11 mouse cellular contexts compared by ENCODE assay signal in the genomic region with DNA sequence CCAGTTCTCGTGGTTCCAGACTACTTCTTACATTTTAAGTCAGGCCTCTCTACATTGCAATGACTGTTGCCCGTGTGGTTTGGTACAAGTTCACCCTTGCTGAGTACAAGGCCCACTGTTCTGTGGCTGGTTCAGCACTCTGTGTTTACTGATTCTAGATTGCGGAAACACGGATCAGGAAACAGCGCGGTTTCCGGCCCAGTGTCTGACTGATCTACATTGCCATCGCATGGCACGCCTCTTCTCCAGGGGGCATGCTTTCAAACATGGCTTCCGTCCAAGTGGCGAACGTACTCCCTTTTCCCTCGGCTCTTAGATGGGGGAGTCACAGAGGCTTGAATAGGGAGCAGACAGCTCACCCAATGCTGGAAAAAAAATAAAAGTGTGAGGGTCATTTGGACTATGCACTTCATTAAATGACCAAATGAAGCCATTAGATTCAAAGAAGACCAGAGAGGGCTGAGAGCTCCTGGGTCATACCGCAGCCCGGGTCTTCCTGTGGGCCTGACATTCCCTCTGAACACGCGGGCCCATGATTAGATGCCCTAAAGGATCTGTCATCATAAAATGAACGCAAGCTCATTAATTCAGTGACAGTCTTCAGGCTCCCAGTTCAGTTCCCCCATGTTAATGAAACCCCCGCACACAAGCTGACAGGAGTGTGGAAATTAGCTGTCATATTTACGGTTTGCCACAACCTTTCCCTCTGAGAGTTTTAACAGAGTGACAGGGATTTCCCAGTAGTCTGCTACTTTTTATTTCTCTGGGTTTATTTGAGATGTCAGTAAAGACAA.
DNase-seq lines count a peak whose midpoint lies in the region; ATAC-seq and TF ChIP-seq lines count a peak whose summit lies in the region.
"Had no signal": no experiment of that assay in that cellular context is flagged by ENCODE, and none has a peak within 500 bp of the region (broad histone marks: within the 10 kb centered on the region; RNA-seq: fewer than 3 reads in every experiment).

No protein-coding gene starts in this region.

- peaks cover 41% of the 10 kb centered on the region for H3K4me1 ChIP-seq in midbrain, embryonic 13.5 days (replicated peaks)
- no peaks in the 10 kb centered on the region for H3K4me1 ChIP-seq in midbrain, embryonic 11.5 days (ENCODE audit: control insufficient read depth, insufficient read depth, low read length)
- H3K4me1 ChIP-seq: heart, embryonic 10.5 days had no signal

- no peak for TF ChIP-seq POLR2A in brain, embryonic 14.5 days (IDR thresholded peaks at IDR 0.05; ENCODE audit: borderline replicate concordance, extremely low read depth, insufficient read depth, insufficient read length, poor library complexity, severe bottlenecking)

- H3K27ac ChIP-seq in midbrain, embryonic 13.5 days = peak overlapping the region; percentile 64
- H3K27ac ChIP-seq in midbrain, embryonic 11.5 days (ENCODE audit: low read depth, low read length) = no peak overlapping the region
- H3K27ac ChIP-seq: heart, embryonic 10.5 days had no signal

- no peak overlapping the region for H3K4me2 ChIP-seq in midbrain, embryonic 13.5 days (replicated peaks)
- no peak overlapping the region for H3K4me2 ChIP-seq in midbrain, embryonic 11.5 days

- ATAC-seq in midbrain, embryonic 13.5 days = peak; percentile 51
- no peak for ATAC-seq in midbrain, embryonic 11.5 days (ENCODE audit: low FRiP score)
- no peak for ATAC-seq in erythroid progenitor cell, adult 5-6 weeks (replicated peaks; ENCODE audit: low FRiP score, poor library complexity, severe bottlenecking)
- ATAC-seq: Patski had no signal

- no peaks in the 10 kb centered on the region for H3K27me3 ChIP-seq in midbrain, embryonic 13.5 days
- H3K27me3 ChIP-seq in midbrain, embryonic 11.5 days (ENCODE audit: control insufficient read depth, insufficient read depth, low read length) = no peaks in the 10 kb centered on the region
- H3K27me3 ChIP-seq: Patski had no signal

- no peak overlapping the region for H3K4me3 ChIP-seq in midbrain, embryonic 13.5 days (replicated peaks)
- H3K4me3 ChIP-seq in midbrain, embryonic 11.5 days (ENCODE audit: low read depth, low read length) = no peak overlapping the region
- H3K4me3 ChIP-seq: heart, embryonic 10.5 days had no signal

- DNase-seq in midbrain, embryonic 11.5 days (ENCODE audit: low spot score, missing footprints) = no peak
- DNase-seq in brain, embryonic 14.5 days (ENCODE audit: low read depth) = peak; percentile 83
- peak; percentile 49 for DNase-seq in kidney, adult 9 months
- peak; percentile 69 for DNase-seq in naive thymus-derived CD4-positive, alpha-beta T cell, adult 2 months (ENCODE audit: low read depth)
- no peak for DNase-seq in heart, postnatal 14 days
- DNase-seq in left cerebral cortex, adult 18-20 months (ENCODE audit: low spot score in 2 of 2) = no peak
- DNase-seq: embryo, embryonic 11 days had no signal

- intact Hi-C loops in heart, postnatal 14 days (cut with DNase I) = no loop called here

- no peak for TF ChIP-seq CTCF in brain, embryonic 14.5 days (IDR thresholded peaks at IDR 0.05; ENCODE audit: borderline replicate concordance, extremely low read depth, insufficient read depth, insufficient read length)

- no peaks in the 10 kb centered on the region for H3K9me3 ChIP-seq in midbrain, embryonic 13.5 days
- H3K9me3 ChIP-seq in midbrain, embryonic 11.5 days (ENCODE audit: control insufficient read depth, low read length) = no peaks in the 10 kb centered on the region
- H3K9me3 ChIP-seq: heart, embryonic 10.5 days had no signal

- WGBS in midbrain, embryonic 13.5 days = 77% methylated on average over 20 of the region's 20 CpGs
- WGBS in midbrain, embryonic 11.5 days = 91% methylated on average over 20 of the region's 20 CpGs

- no peak overlapping the region for H3K9ac ChIP-seq in midbrain, embryonic 13.5 days (replicated peaks)
- H3K9ac ChIP-seq in midbrain, embryonic 11.5 days (ENCODE audit: low read length) = no peak overlapping the region

- H3K36me3 ChIP-seq in midbrain, embryonic 13.5 days = no peaks in the 10 kb centered on the region
- no peaks in the 10 kb centered on the region for H3K36me3 ChIP-seq in midbrain, embryonic 11.5 days (ENCODE audit: control insufficient read depth, insufficient read depth, low read length)
- H3K36me3 ChIP-seq: heart, embryonic 10.5 days had no signal

Comparison
In these comparisons a context has a peak if more than half of its experiments do, and no peak if none do; other contexts are left out.
1. DNase-seq: peak in brain, embryonic 14.5 days (single experiment), kidney, adult 9 months (single experiment) and naive thymus-derived CD4-positive, alpha-beta T cell, adult 2 months (single experiment); none in midbrain, embryonic 11.5 days (single experiment), heart, postnatal 14 days (0 of 2) and left cerebral cortex, adult 18-20 months (0 of 2).